Mouse (Mus musculus): ENCODE measurements around the gene Frmd4b.
A peak's percentile ranks its signal among the peaks of the same experiment; 100 is the strongest.
"Not testable (repeated sequence)": the region's sequence is repeated elsewhere in the genome, so short reads cannot be mapped to it uniquely, and the experiment has no call there.

Gene Frmd4b

DNA sequence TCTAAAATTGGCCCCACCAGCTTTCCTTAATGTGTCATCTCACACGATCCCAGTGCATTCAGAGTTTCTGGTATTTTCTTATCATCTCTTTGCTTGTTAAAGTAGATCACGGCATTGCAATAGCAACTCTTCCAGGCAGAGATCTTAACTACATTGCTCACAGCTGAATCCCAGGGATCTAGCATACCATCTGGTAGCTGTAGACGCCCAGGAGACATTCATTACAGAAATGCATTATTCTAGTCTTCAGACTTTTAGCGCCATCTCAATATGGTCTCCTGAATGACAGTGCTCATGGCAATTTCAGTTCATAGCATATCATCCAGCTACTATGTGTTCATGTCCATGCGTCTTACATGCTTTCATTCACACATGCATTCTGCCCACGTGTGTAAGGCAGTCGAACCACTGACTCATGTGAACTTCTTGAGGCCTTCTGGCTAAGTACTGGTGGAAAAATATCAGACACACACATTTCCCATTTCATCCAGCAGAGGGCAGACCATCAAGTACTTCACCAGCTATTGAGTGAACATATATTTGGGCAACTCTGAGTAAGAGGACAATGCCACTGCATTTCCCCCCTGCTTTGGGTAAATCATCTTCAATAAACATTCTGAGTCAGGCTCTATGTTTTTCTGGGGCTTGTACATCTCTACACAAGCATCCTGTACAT, 197.4 kb downstream of the Frmd4b start:
- DNase-seq (ENCODE audit: low read depth, low spot score), result peak; percentile 81

DNA sequence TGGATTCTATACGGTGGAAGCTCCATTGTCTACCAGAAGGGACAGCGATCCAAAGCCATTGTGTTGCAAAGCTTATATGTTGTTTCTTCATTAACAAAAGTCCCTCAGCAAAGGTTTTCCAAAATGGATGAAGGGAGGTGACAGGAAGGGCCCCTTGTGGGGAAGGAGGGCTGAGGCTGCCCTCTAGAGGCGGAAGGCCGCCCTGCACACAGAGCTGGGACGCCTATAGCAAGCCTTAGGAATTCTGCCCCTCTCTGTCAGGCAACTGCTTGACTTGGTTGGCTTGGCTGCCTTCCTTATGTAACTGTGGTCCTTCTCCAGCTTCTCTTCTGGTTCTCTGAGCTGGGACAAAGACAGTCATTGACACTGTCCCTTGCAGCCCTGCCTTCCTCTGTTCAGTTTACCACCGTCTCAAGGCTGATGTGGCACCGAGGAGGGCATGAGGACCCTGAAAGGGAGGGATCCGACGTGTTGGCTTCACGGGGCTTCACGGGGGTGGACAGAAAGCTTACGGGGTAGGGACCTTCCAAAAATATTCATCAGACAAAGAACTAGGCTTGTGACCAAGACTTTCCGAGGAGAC, 200.3 kb downstream of the Frmd4b start:
- peak; percentile 92 for DNase-seq (ENCODE audit: low read depth, low spot score)

DNA sequence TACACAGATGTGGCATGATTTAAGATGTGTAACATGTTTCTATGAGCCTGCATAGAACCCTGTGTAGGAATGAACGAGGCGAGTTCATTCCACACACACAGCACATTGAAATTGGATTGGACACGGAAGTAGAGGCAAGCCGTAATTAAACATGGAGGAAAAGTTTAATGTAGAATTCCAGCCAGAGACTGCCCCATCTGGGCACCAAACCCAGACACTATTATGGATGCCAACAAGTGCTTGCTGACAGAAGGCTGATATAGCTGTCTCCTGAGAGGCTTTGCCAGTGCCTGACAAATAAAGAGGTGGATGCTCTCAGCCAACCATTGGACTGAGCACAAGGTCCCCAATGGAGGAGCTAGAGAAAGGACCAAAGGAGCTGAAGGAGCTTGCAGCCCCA, 201.8 kb downstream of the Frmd4b start:
- not testable (repeated sequence) for DNase-seq (ENCODE audit: low read depth, low spot score)

DNA sequence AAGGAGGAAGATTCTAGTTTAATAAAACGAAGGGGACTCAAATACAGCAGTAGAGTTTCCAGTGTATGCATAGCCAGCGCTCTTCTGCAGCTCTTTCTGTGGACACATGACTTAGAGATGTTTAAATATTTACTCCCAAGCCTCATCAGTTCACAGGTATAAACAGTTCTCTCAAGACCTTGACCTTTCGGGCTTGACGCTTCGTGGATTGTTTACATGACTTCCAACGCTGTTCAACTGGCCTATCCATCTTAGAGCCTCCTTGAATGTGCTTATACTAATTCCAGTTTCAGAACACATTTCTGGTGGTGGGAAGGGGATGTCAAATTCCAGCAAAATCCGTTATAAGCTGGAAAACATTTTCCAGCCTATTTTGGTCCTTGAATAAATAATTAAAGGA, 203.9 kb downstream of the Frmd4b start:
- no peak for DNase-seq (ENCODE audit: low read depth, low spot score)

DNA sequence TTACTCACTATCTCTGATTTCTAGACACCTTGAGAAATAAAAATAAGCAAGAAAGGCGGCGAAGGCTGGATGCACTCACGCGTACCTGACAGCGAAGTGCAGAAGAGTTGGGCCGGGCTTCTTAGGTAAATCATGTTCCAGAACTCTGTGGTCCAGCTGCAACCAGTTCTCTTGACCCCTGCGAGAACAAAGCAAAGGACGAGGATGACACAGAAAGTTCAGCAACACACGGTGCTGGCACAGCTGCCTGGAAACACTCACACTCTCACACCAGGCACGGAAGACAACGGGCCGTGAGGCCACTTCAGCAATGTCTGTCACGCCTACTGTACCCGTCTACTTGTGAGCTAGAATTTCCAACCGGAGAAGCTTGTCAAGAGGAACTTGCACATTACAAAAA, 204.9 kb downstream of the Frmd4b start:
- DNase-seq (ENCODE audit: low read depth, low spot score), result peak; percentile 58

DNA sequence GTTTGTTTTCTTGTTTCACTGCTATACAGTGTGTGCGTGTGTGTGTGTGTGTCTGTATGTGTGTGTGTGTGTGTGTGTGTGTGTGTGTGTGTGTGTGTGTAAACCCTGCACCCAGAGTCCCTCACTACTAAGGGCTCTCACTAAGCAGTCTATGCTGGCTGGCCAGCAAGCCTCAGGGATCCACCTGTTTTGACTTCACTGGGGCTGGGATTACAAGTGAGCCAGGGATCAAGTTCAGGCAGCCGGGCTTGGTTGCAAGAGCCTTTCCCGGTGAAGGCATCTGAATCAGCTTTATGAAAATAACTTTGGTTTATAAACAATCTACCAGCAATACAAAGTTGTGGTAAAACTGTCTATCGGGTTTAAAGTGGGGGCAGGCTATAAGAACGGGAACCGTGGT, 206.0 kb downstream of the Frmd4b start:
- DNase-seq (ENCODE audit: low read depth, low spot score), result no peak

DNA sequence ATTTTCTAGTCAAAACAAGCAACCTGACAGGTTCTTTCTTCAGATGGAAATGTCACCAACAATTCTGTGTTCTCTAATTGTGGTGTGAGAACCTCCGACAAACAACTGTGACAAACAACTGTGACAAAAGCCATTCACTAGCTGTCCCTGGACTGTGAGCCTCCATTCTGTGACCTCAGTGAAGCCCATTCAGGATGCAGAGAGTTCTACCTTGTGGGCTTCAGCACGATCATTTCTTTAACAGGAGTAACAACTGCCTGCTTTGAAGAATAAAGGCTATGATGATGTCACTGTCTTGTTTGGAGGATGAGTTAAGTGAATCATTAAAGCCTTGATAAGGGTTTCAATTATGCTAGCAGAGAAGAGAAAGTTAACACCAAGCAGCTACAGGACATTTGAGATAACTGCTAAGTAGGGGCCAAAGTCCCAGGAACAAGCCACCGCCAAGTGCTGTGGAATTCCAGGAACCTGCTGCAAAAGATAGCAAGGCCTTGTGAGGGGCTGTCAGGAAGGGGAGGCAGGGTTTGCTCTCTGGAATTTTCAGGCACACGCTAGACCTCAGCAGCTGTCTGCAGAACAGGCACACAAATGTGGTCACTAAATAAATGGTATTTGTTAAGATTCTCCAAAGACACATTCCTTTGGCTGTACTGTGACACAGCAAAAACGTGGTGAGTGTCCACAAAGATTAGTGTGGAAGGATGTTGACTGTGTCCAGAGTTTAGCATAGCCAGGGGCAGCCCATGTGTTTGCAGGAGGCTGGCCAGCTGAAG, 207.7 kb downstream of the Frmd4b start:
- DNase-seq (ENCODE audit: low read depth, low spot score), result no peak

DNA sequence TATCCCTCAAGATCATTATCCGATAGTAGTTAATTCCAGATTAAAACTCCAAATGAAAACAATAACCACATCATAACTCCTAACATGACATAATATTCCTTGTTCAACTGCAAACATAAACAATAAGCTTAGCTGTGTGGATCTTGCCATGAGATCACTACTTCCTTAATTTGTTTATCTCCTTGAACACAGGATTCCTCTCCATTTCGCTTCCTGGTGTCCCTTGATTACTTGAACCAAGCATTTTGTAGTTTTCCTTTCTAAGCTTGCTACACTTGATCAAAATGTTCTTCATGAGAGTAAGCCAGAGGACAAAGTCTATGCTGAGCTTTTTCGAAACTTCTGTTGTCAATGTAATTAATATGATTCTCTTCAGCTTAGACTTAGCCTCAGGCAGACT, 209.4 kb downstream of the Frmd4b start:
- DNase-seq (ENCODE audit: low read depth, low spot score), result no peak

DNA sequence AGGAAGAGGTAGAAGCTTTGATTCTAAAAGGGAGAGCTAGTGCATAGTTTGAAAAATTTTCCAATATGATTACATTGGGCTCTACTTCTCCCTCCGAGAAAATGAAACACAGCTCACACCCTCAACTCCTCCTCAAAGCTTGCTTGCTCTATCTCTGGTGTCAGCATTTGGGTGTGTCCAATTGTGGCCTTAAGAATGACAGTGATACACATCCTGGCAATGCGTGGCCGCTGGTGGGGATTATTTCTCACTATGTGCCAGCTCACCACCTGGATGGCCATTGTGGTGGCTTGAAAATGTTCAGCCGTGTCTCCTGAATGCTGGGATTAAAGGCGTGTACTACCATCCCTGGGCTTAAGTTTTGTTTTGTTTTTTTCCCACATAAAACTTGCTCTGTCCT, 209.9 kb downstream of the Frmd4b start:
- DNase-seq (ENCODE audit: low read depth, low spot score), result no peak

DNA sequence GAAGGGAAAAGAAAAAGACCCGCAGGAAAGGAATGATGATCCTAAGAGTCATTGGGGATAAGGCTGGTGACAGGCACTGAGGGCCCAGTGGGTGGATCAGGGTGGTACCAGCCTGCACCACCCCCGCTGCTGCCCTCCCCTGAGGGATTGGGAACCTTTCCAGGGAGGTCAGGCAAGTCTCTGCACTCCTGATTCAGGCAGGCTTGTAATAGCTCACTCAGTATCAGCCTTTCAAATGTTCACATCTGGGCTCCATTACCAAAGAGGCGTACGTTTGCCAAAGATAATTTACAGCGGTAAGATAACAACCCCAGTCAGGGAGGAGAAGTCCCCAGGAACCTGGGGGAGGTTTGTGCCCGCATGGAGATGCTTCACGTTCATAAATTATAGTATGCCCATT, 212.0 kb downstream of the Frmd4b start:
- no peak for DNase-seq (ENCODE audit: low read depth, low spot score)

DNA sequence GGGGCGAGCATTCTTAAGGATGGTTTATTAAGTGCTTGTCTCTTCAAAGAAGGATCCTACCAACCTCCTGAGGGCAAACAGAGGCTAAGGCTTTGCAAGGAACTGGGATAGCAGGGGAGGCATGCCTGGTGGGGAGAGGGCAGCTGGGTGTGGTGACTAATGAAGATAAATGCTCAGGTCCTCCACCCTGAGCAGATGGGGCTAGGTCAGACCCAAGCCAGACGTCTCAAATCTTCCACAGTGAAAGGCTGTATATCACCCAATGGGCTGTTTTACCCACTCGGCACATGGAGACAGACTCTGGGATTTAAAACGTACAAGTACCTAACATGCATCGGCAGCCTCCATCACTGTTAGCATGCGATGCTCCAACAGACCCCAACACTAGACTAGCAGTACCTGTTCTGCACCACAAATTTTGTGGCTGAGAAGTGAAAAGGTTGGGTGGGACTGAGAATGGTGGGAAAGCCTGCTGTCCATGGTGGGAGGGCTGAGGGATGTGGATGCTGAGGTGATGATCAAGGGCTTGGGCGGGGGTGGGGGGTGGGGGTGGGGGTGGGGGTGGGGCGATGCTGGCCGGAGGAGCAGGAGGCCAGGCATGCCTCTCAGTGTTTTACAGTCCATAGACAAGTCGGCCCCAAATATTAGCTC, 214.4 kb downstream of the Frmd4b start:
- peak; percentile 50 for DNase-seq (ENCODE audit: low read depth, low spot score)

DNA sequence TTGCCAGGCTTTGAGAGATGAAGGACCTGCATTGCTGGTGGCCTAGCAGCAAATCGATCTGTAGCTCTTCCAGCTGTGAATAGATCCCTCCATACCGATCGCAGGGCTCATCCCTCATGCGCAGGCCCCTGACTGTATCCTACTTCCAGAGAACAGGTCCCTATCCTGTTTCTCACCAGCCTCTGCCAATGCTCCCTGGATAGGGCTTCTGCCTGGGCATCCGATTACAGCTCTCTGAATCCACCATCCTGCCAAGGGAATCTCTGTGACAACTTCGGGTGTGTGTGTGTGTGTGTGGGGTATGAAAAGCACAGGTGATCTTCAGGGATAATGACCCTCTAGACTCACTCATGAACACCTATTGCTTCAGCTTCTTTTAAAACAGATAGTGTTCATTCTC, 216.9 kb downstream of the Frmd4b start:
- DNase-seq (ENCODE audit: low read depth, low spot score), result no peak

DNA sequence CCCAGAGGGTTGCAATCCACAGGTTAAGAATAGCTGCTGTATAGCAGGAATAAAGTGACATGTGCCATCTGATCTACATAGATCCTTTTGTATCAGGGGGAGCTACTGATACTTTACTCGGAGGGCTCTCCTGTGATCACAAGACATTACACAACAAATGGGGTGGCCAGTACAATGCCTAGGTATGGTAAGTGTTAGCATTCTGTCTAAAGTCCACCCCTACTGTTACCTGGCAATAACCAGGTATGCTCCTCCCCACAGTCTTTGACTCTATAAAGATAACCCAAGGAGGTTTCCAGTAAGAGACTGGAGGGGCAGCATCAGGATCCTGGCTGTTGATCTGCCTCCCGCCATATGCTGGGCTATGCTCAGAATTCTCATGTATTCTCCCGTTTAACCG, 219.4 kb downstream of the Frmd4b start:
- no peak for DNase-seq (ENCODE audit: low read depth, low spot score)

DNA sequence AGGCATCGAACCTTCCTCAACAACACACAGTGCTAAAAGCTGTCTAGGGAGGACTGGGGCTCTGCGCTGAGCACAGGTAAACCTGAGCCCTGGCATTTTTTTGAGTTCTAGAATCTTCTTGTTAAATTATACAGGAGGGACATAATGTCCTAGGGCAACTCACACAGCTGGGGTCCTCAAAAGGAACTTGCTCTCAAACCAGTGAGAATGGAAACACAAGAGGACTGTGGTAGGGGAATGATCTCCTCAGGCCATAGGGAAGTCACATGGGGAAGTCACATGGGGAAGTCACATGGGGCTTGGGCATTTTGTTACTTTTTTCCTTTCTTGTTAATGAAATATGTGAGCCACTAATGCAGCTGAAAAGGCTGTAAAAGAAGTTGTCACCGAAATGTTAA, 220.4 kb downstream of the Frmd4b start:
- peak; percentile 65 for DNase-seq (ENCODE audit: low read depth, low spot score)

DNA sequence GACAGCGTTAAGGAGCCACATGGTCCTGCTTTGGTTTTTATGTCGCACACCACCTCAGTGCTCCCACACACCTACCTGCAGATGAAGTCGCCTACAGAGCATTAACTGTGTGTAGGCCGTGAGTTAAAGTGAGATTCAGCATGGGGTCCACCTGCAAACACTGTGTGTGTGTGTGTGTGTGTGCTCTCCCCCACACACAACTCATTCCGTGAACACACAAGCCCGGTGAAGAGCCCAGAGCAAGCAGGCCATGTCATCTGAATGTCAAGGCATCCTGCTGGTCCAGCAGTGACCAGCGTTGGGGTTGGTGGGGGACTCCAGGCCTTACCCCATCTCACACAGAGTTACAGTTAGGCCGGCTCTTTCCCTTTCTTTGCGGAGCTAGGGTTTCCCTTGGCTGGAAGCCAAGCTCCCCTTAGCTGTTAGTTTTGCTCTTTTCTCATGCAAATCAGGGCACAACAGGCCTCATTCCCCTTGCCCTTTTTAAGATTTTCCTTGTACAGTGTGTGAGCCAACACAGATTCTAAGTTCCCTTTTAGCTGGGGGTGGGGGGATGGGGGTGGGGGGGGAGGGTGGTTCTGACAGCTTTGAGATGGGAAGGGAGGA, 220.9 kb downstream of the Frmd4b start:
- peak; percentile 93 for DNase-seq (ENCODE audit: low read depth, low spot score)

DNA sequence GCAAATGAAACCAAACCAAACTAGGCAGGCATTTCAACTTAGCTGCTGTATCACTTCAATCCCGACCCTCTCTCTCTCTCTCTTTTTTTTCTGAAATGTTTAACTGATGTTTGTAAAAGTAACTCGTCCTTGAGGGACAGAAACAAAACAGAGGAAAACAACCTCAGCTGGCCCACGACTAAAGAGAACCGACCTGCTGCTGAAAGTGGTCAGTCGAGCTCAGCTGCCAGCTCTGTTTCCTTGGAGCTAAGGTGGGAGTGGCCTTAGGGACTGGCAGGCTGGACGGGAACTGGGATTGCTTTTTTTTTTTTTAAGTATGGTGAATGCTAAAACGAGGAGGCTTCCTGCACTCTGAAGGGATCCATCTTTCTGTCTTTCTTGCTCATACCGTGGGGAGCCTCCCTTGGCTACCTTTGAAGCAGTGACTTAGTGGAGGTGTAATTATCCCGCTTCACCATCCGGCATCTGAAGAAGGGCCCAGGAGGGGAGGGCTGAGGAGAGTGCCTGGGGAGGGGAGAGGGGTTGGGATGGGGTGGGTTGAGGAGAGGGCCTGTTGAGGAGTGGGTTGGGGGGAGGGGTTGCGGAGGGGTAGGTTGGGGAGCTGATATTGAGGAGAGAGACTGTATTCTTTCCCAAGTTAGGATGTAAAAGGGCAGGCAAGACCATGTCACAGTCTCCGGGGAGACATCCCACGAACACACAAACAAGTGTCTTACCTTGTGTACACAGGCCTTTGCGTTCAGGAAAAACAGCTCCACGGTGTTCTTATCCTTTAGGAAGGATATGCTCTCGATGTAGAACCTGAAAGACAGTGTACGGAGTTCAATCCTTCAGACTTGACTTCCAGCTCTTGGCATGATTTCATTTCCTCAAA, 221.6 kb downstream of the Frmd4b start:
- DNase-seq (ENCODE audit: low read depth, low spot score), result peak; percentile 29

DNA sequence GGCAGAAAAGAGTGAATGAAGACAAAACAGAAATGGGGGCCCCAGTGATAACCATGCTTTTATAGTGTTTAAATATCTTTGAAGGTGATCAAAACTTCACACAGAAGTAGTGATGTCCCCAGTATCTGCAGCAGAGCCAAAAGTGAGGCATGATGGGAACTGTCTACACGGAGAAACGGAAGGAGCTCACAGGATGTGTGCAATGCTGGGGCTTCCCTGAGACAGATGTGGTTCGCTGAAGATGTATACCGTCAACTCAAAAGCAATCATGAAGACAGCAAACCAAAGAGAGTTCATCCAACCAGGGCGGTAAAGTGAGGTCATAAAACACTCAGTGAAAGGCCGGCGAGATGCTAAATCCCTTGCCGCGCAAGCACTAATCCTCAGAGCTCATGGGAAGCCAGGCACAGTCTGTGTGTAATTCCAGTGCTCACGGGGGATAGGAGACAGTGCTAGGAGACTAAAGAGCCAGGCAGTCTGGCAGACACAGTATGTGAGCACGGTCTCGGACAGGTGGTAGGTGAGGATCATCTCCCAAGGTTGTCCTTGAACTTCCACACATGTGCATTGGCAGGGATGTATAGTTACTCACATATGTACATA, 222.8 kb downstream of the Frmd4b start:
- no peak for DNase-seq (ENCODE audit: low read depth, low spot score)

DNA sequence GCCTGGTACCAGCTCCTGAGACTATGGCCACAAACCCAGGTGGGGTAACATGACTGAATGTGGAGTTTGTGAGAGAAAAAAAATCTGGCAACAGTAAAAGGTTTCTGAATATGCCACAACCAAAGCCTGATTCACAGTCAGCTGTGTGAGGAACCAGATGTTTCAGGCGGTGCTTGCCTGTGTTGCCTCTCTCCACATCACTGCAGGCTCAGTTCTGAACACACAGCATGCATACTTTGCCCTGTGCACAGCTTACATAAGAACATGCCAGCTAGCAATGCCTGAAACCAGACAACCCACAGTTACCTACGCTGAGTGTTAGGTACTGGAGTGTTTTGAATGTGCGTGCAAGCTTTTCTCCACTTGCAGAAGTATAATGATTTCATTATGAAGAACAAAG, 224.4 kb downstream of the Frmd4b start:
- DNase-seq (ENCODE audit: low read depth, low spot score), result no peak

DNA sequence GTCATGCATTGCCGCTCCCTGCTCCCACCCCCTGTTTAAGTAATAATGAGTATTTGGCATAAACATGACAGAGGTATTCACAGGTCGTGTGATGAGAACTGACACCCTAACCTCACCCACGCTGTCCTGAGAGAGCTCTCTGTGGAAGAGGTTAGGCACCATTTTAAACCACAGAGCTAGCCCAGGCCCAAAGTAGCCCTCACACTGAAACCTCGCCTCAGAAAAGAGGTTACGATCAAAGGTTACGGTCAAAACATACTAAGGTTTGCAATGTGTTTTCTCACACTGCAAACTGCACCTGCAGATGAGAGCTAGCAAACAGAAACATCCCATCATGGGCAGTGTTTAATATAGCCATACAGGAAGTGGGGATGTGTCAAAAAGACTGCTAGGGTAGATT, 230.0 kb downstream of the Frmd4b start:
- no peak for DNase-seq (ENCODE audit: low read depth, low spot score)

DNA sequence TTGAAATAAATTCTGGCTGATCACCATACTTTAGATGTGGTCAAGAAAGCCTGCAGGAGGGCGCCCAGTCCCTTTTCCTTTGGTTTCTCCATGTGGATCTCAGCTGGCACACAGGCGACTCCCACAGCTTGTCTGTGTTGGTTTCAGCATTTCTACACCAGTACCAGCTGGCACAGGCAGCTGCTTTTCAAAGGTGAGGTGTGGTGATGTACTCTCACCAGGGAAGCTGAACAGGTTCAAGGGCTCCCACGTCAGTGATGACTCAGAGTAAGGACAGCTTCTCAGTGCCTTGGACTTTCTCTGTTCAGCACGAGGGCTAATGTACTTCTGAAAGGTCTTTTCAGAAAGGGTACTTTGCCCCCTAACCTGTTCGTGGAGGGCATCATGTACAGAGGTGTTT, 232.4 kb downstream of the Frmd4b start:
- no peak for DNase-seq (ENCODE audit: low read depth, low spot score)

DNA sequence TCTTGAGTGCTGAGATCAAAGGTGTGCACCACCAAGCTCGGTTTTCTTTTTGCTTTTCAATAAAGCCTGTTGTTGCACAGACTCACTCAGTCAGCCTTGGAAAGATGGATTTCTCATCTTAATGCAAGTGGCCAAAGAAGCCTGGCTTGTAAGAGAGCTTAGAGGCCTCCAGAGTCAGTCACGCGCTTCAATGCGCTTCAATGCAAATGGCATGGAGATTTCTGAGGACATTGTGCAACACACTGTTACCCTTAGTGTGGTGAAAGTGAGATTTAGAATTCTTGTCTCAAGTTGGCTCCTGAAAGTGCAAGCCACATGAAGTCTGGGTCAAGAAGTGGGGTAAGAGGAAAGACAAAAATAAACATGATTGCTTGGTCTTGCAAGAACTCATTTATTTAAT, 236.1 kb downstream of the Frmd4b start:
- no peak for DNase-seq (ENCODE audit: low read depth, low spot score)
